ENCODE assay signal across 8 mouse cellular contexts in the genomic region with DNA sequence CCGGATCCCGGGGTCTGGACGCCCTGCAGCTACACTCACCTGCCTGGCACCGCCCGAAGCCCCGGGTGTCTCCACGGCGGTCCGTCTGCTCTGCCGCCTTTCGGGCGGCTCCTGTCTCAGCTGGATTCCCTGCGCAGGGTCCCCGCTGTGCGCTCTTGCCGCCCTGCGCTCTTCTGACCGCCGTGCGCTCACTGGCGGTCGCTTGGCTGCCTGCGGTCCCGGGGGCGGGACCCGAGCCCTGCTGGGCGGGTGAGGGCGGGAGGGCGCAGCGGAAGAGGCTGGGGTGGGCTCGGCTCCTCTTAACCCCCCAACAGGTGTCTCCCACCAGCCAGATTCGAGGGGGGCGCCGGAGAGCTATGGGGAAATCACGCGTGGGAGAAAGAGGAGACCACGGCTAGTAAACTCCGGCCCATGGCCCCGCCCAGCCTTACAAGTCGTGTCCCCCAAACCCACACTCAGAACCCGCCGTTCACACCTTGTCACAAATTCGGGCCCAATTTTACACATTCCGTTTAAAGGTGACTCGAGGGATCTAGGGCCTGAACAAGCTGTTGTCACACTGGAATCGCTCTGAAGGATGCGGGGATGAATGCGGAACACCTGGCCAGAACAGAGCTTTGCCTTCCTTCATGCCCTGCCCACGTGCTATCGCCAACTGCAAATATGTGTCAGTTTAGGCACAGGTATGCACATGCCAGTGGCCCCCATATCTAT. TPM values are rescaled to one million over a fixed set of nuclear protein-coding genes. Genes with fewer than 3 reads are reported as not detected.
A peak's percentile ranks its signal among the peaks of the same experiment; 100 is the strongest.
DNase-seq lines count a peak whose midpoint lies in the region; ATAC-seq lines count a peak whose summit lies in the region.

A gene (minus strand): TSS at position 91 of the 714 bp plus-strand sequence.

- peak within 1 kb of the TSS; percentile 39 for H3K4me3 ChIP-seq in liver, embryonic 11.5 days (ENCODE audit: low read depth, low read length)
- H3K4me3 ChIP-seq in embryonic facial prominence, embryonic 13.5 days = peak within 1 kb of the TSS; percentile 44
- peak within 1 kb of the TSS; percentile 39 for H3K4me3 ChIP-seq in limb, embryonic 12.5 days (replicated peaks)

- peaks cover 68% of the 10 kb centered on the region for H3K27me3 ChIP-seq in liver, embryonic 11.5 days (replicated peaks; ENCODE audit: control insufficient read depth, insufficient read depth, low read length)
- H3K27me3 ChIP-seq in embryonic facial prominence, embryonic 13.5 days = peaks cover 70% of the 10 kb centered on the region
- H3K27me3 ChIP-seq in limb, embryonic 12.5 days = peaks cover 84% of the 10 kb centered on the region

- WGBS in liver, embryonic 11.5 days = 2% methylated on average over 50 of the region's 50 CpGs
- 1% methylated on average over 50 of the region's 50 CpGs for WGBS in embryonic facial prominence, embryonic 13.5 days
- 2% methylated on average over 50 of the region's 50 CpGs for WGBS in limb, embryonic 12.5 days

- no peak for DNase-seq in liver, embryonic 11.5 days (ENCODE audit: low spot score)
- no peak for DNase-seq in liver
- DNase-seq in retina, embryonic 14.5 days (ENCODE audit: low spot score) = peak; percentile 45
- no peak for DNase-seq in ovary, adult 18-20 months (ENCODE audit: low spot score)
- no peak for DNase-seq in T-cell, adult 2 months (ENCODE audit: low spot score)
- DNase-seq in yolk sac, embryonic 10.5 days (ENCODE audit: low spot score) = no peak

- H3K36me3 ChIP-seq in liver, embryonic 11.5 days (ENCODE audit: control insufficient read depth, insufficient read depth, low read length) = no peaks in the 10 kb centered on the region
- no peaks in the 10 kb centered on the region for H3K36me3 ChIP-seq in embryonic facial prominence, embryonic 13.5 days
- H3K36me3 ChIP-seq in limb, embryonic 12.5 days = no peaks in the 10 kb centered on the region

- H3K27ac ChIP-seq in liver, embryonic 11.5 days (ENCODE audit: low read depth, low read length) = no peak within 1 kb of the TSS
- no peak within 1 kb of the TSS for H3K27ac ChIP-seq in embryonic facial prominence, embryonic 13.5 days
- H3K27ac ChIP-seq in limb, embryonic 12.5 days = no peak within 1 kb of the TSS

- H3K9ac ChIP-seq in liver, embryonic 11.5 days (ENCODE audit: low read depth, low read length) = no peak within 1 kb of the TSS
- H3K9ac ChIP-seq in embryonic facial prominence, embryonic 13.5 days = peak within 1 kb of the TSS; percentile 52
- H3K9ac ChIP-seq in limb, embryonic 12.5 days (replicated peaks) = peak within 1 kb of the TSS; percentile 34; the same call in 1 of the 2 replicates

- no peaks in the 10 kb centered on the region for H3K4me1 ChIP-seq in liver, embryonic 11.5 days (replicated peaks; ENCODE audit: control insufficient read depth, insufficient read depth, low read length)
- peaks cover 16% of the 10 kb centered on the region for H3K4me1 ChIP-seq in embryonic facial prominence, embryonic 13.5 days
- peaks cover 10% of the 10 kb centered on the region for H3K4me1 ChIP-seq in limb, embryonic 12.5 days (replicated peaks)

- no peaks in the 10 kb centered on the region for H3K9me3 ChIP-seq in liver, embryonic 11.5 days (ENCODE audit: control insufficient read depth, low read length)
- H3K9me3 ChIP-seq in embryonic facial prominence, embryonic 13.5 days = no peaks in the 10 kb centered on the region
- H3K9me3 ChIP-seq in limb, embryonic 12.5 days = no peaks in the 10 kb centered on the region

- peak within 1 kb of the TSS; percentile 64 for H3K4me2 ChIP-seq in liver, embryonic 11.5 days
- peak within 1 kb of the TSS; percentile 74 for H3K4me2 ChIP-seq in embryonic facial prominence, embryonic 13.5 days
- H3K4me2 ChIP-seq in limb, embryonic 12.5 days = peak within 1 kb of the TSS; percentile 66

- peak; percentile 31; the same call in 1 of the 2 replicates for ATAC-seq in liver, embryonic 11.5 days (replicated peaks; ENCODE audit: low FRiP score)
- ATAC-seq in embryonic facial prominence, embryonic 13.5 days (ENCODE audit: insufficient number of reproducible peaks, insufficient read depth, low FRiP score, low TSS enrichment, low read depth) = no peak
- ATAC-seq in limb, embryonic 12.5 days (ENCODE audit: insufficient number of reproducible peaks, insufficient read depth, low FRiP score, low TSS enrichment, low read depth) = 0 out of 2 replicates have a peak, but pooled peaks have one; percentile 34

RNA-seq across cellular contexts. Expression of the gene that starts here (rescaled TPM):
- polyA plus RNA-seq in liver, embryonic 11.5 days (2014; fragmentation: Nextera tagmentation; extraction: Ambion mirVana) = not detected in 2 replicates
- 0.15 and 0.20 TPM in 2 replicates for polyA plus RNA-seq in embryonic facial prominence, embryonic 13.5 days (2015; fragmentation: Nextera tagmentation; extraction: Ambion mirVana)
- not detected in 2 replicates for polyA plus RNA-seq in limb, embryonic 12.5 days (2016; fragmentation: Nextera tagmentation; extraction: Ambion mirVana)

Comparison
In these comparisons a context has a peak if more than half of its experiments do, and no peak if none do; other contexts are left out.
1. Peak in ATAC-seq, H3K4me3 ChIP-seq and H3K4me2 ChIP-seq in liver, embryonic 11.5 days; RNA of the gene not detected or under 1 TPM.
2. Peak in ATAC-seq, H3K4me3 ChIP-seq, H3K9ac ChIP-seq and H3K4me2 ChIP-seq in limb, embryonic 12.5 days; RNA of the gene not detected or under 1 TPM.